Mouse (Mus musculus) stomach, embryonic 15.5 days (tissue): ENCODE measurements at regions not wholly inside any gene's neighbourhood (a gene's known extent, or its start where the extent isn't known, plus 50 kb on each side); places are given as distances from the start of the nearest gene placed in this dataset.

ENCODE experiments used
- ATAC-seq: fragments of 200-750 bp; cut with Nextera tagmentation; 2 replicates; pipeline ENCODE4 v1.8.0; 2017; ENCODE audit warnings: low read depth, moderate number of reproducible peaks, moderate TSS enrichment; ENCODE audit not compliant: insufficient read depth, low FRiP score
- H3K27ac ChIP-seq: fragments of 300-500 bp; sonication (generic); 2 replicates; pipeline ENCODE4 v1.5.1; 2015; ENCODE audit warnings: mild to moderate bottlenecking, inconsistent platforms
- H3K27me3 ChIP-seq: fragments of 300-500 bp; sonication (generic); replicated peaks from 2 replicates; pipeline ENCODE4 v1.6.1; 2015; ENCODE audit warnings: inconsistent platforms
- H3K36me3 ChIP-seq: fragments of 300-500 bp; sonication (generic); 2 replicates; pipeline ENCODE4 v1.6.1; 2015; ENCODE audit warnings: inconsistent platforms
- H3K4me1 ChIP-seq: fragments of 300-500 bp; sonication (generic); 2 replicates; pipeline ENCODE4 v1.6.1; 2015; ENCODE audit warnings: inconsistent platforms
- H3K4me2 ChIP-seq: fragments of 300-500 bp; sonication (generic); 2 replicates; pipeline ENCODE4 v1.6.1; 2015; ENCODE audit warnings: mild to moderate bottlenecking, inconsistent platforms
- H3K4me3 ChIP-seq: fragments of 300-500 bp; sonication (generic); replicated peaks from 2 replicates; pipeline ENCODE4 v1.5.1; 2015; ENCODE audit warnings: inconsistent platforms
- H3K9ac ChIP-seq: fragments of 300-500 bp; sonication (generic); 2 replicates; pipeline ENCODE4 v1.6.1; 2015; ENCODE audit warnings: inconsistent platforms
- H3K9me3 ChIP-seq: fragments of 300-500 bp; sonication (generic); 2 replicates; pipeline ENCODE4 v1.6.1; 2016; ENCODE audit warnings: inconsistent platforms
- WGBS: fragments of 180-500 bp; shearing (Covaris S2); methylation state at CpG from one replicate; pipeline ENCODE4 v1.1.7; 2015; 5-methylcytosine and 5-hydroxymethylcytosine counted together

- no peak overlapping the region for H3K4me3 ChIP-seq
- no peaks in the 10 kb centered on the region for H3K9me3 ChIP-seq
- no peaks in the 10 kb centered on the region for H3K4me1 ChIP-seq
- ATAC-seq, result no peak
- no peaks in the 10 kb centered on the region for H3K36me3 ChIP-seq
- H3K27ac ChIP-seq, result no peak overlapping the region
- no peaks in the 10 kb centered on the region for H3K27me3 ChIP-seq
- no peak overlapping the region for H3K4me2 ChIP-seq
- H3K9ac ChIP-seq, result no peak overlapping the region
- 89% methylated on average over 2 of the region's 2 CpGs for WGBS
Observed at GRCm38 (mm10) chr15:36336857-36337256, 670.7 kb downstream of the Zfp706 start.

- H3K9ac ChIP-seq, result no peak overlapping the region
- H3K4me3 ChIP-seq, result no peak overlapping the region
- H3K36me3 ChIP-seq, result no peaks in the 10 kb centered on the region
- no peak overlapping the region for H3K27ac ChIP-seq
- no peaks in the 10 kb centered on the region for H3K9me3 ChIP-seq
- no peak overlapping the region for H3K4me2 ChIP-seq
- no peak for ATAC-seq
- H3K27me3 ChIP-seq, result no peaks in the 10 kb centered on the region
- no peaks in the 10 kb centered on the region for H3K4me1 ChIP-seq
- WGBS, result 55% methylated on average over 2 of the region's 2 CpGs
Observed at GRCm38 (mm10) chr15:36335116-36335515, 672.5 kb downstream of the Zfp706 start.

GRCm38 (mm10) chr15:36334436-36335113, 673.0 kb downstream of the Zfp706 start:
- 72% methylated on average over 9 of the region's 9 CpGs for WGBS
- Histone ChIP-seq H3K27ac (no peak overlapping the region), H3K9me3 (no peaks in the 10 kb centered on the region)

GRCm38 (mm10) chr15:36333857-36334256, 673.7 kb downstream of the Zfp706 start:
- Histone ChIP-seq H3K27ac (no peak overlapping the region; the same call in 1 of the 2 replicates), H3K27me3 (no peaks in the 10 kb centered on the region), H3K4me2 (no peak overlapping the region), H3K9me3 (no peaks in the 10 kb centered on the region), H3K4me1 (no peaks in the 10 kb centered on the region), H3K9ac (no peak overlapping the region), H3K36me3 (no peaks in the 10 kb centered on the region), H3K4me3 (no peak overlapping the region)
- WGBS, result 53% methylated on average over 1 of the region's 1 CpGs
- no peak; the same call in 1 of the 2 replicates for ATAC-seq

More at GRCm38 (mm10) chr15:36334436-36335113, 673.0 kb downstream of the Zfp706 start:
- H3K27me3 ChIP-seq, result no peaks in the 10 kb centered on the region
- ATAC-seq, result no peak
- H3K36me3 ChIP-seq, result no peaks in the 10 kb centered on the region
- H3K4me2 ChIP-seq, result no peak overlapping the region
- no peak overlapping the region for H3K9ac ChIP-seq
- no peak overlapping the region for H3K4me3 ChIP-seq
- no peaks in the 10 kb centered on the region for H3K4me1 ChIP-seq

- no peak for ATAC-seq
- Histone ChIP-seq H3K4me1 (no peaks in the 10 kb centered on the region), H3K27me3 (no peaks in the 10 kb centered on the region), H3K27ac (no peak overlapping the region; the same call in 1 of the 2 replicates), H3K9me3 (no peaks in the 10 kb centered on the region), H3K4me3 (no peak overlapping the region), H3K4me2 (no peak overlapping the region), H3K9ac (no peak overlapping the region), H3K36me3 (no peaks in the 10 kb centered on the region)
- 47% methylated on average over 3 of the region's 3 CpGs for WGBS
Observed at GRCm38 (mm10) chr15:36333265-36333664, 674.3 kb downstream of the Zfp706 start.
